In genomic region chr7:101634513-101634912, GRCm38 (mm10) we compare ENCODE assay signal across 24 mouse cellular contexts. TPM values are rescaled to one million over a fixed set of nuclear protein-coding genes. Genes with fewer than 3 reads are reported as not detected.
DNase-seq lines count a peak whose midpoint lies in the region; ATAC-seq lines count a peak whose summit lies in the region.
"Had no signal": no experiment of that assay in that cellular context is flagged by ENCODE, and none has a peak within 500 bp of the region (broad histone marks: within the 10 kb centered on the region; RNA-seq: fewer than 3 reads in every experiment).

No protein-coding gene starts in this region.

- H3K4me2 ChIP-seq in forebrain, embryonic 14.5 days (ENCODE audit: low read length) = no peak overlapping the region
- no peak overlapping the region for H3K4me2 ChIP-seq in forebrain, embryonic 11.5 days (ENCODE audit: low read depth, low read length, severe bottlenecking)
- H3K4me2 ChIP-seq: embryonic facial prominence, embryonic 15.5 days; lung, embryonic 14.5 days had no signal

- no peaks in the 10 kb centered on the region for H3K36me3 ChIP-seq in forebrain, embryonic 14.5 days (ENCODE audit: control insufficient read depth, insufficient read depth, low read length)
- no peaks in the 10 kb centered on the region for H3K36me3 ChIP-seq in forebrain, embryonic 11.5 days (ENCODE audit: control insufficient read depth, insufficient read depth, low read length)
- H3K36me3 ChIP-seq: embryonic facial prominence, embryonic 15.5 days; G1E had no signal

- intact Hi-C loops in left cerebral cortex, postnatal 36 days (cut with DNase I) = no loop called here

- peak overlapping the region; percentile 64 for H3K27ac ChIP-seq in forebrain, embryonic 14.5 days (ENCODE audit: low read depth, low read length)
- H3K27ac ChIP-seq in forebrain, embryonic 11.5 days (ENCODE audit: low read depth, low read length) = no peak overlapping the region
- H3K27ac ChIP-seq: embryonic facial prominence, embryonic 15.5 days; gastrocnemius, adult 2 months; hindbrain, postnatal 0 days had no signal

- ATAC-seq in forebrain, embryonic 14.5 days = no peak
- no peak for ATAC-seq in forebrain, embryonic 11.5 days (replicated peaks; ENCODE audit: low FRiP score)
- ATAC-seq: hindbrain, postnatal 0 days had no signal

- H3K9me3 ChIP-seq in forebrain, embryonic 14.5 days (replicated peaks; ENCODE audit: control insufficient read depth, low read length) = no peaks in the 10 kb centered on the region
- no peaks in the 10 kb centered on the region for H3K9me3 ChIP-seq in forebrain, embryonic 11.5 days (ENCODE audit: control insufficient read depth, low read length)
- H3K9me3 ChIP-seq: embryonic facial prominence, embryonic 15.5 days; G1E had no signal

- no peak for DNase-seq in forebrain, embryonic 14.5 days (ENCODE audit: low spot score)
- DNase-seq in forebrain, embryonic 11.5 days (ENCODE audit: low spot score) = no peak
- peak; percentile 43 for DNase-seq in CD4-positive, CD25-positive, alpha-beta regulatory T cell, adult 2 months (ENCODE audit: low read depth, low spot score)
- peak; percentile 76 for DNase-seq in induced T-regulatory cell, adult 2 months (ENCODE audit: low read depth)
- DNase-seq in thymus, postnatal 0 days (ENCODE audit: low spot score) = peak; percentile 31
- no peak for DNase-seq in kidney, adult 8-10 months
- DNase-seq in urinary bladder, postnatal 14 days (ENCODE audit: low spot score) = no peak
- no peak for DNase-seq in left cerebral cortex, postnatal 36 days (ENCODE audit: low spot score in 2 of 2)
- DNase-seq: cerebellum, postnatal 10 days; embryo, embryonic 11 days; gastrocnemius, adult 2 months; left cerebral cortex, postnatal 4 days; lung, embryonic 14.5 days; right cerebral cortex, postnatal 25 days had no signal

- no peak overlapping the region for H3K9ac ChIP-seq in forebrain, embryonic 14.5 days (ENCODE audit: low read length)
- no peak overlapping the region for H3K9ac ChIP-seq in forebrain, embryonic 11.5 days (ENCODE audit: low read length)
- H3K9ac ChIP-seq: embryonic facial prominence, embryonic 15.5 days; lung, embryonic 14.5 days had no signal

- WGBS in forebrain, embryonic 14.5 days = 88% methylated on average over 4 of the region's 4 CpGs
- WGBS in forebrain, embryonic 11.5 days = 84% methylated on average over 4 of the region's 4 CpGs

- no peaks in the 10 kb centered on the region for H3K4me1 ChIP-seq in forebrain, embryonic 14.5 days (ENCODE audit: control insufficient read depth, insufficient read depth, low read length)
- H3K4me1 ChIP-seq in forebrain, embryonic 11.5 days (replicated peaks; ENCODE audit: control insufficient read depth, insufficient read depth, low read length) = no peaks in the 10 kb centered on the region
- H3K4me1 ChIP-seq: embryonic facial prominence, embryonic 15.5 days; megakaryocyte, embryonic 14.5 days had no signal

- no peaks in the 10 kb centered on the region for H3K27me3 ChIP-seq in forebrain, embryonic 14.5 days (replicated peaks; ENCODE audit: control insufficient read depth, insufficient read depth, low read length)
- H3K27me3 ChIP-seq in forebrain, embryonic 11.5 days (ENCODE audit: control insufficient read depth, insufficient read depth, low read length) = no peaks in the 10 kb centered on the region
- H3K27me3 ChIP-seq: embryonic facial prominence, embryonic 15.5 days had no signal

- H3K4me3 ChIP-seq in forebrain, embryonic 14.5 days (ENCODE audit: low read depth, low read length) = no peak overlapping the region
- H3K4me3 ChIP-seq in forebrain, embryonic 11.5 days (ENCODE audit: low read depth, low read length) = no peak overlapping the region
- H3K4me3 ChIP-seq: embryonic facial prominence, embryonic 15.5 days; gastrocnemius, adult 2 months; megakaryocyte, embryonic 14.5 days had no signal

RNA-seq across cellular contexts. Expression of gene Clpb, which starts 28.9 kb away (rescaled TPM):
- polyA plus RNA-seq in forebrain, embryonic 14.5 days (2014; fragmentation: Nextera tagmentation; extraction: Ambion mirVana) = 31.9 and 44.1 TPM in 2 replicates
- 43.5 and 47.5 TPM in 2 replicates for polyA plus RNA-seq in forebrain, embryonic 11.5 days (2014; fragmentation: Nextera tagmentation; extraction: Ambion mirVana)
- 30.5 and 33.4 TPM in 2 replicates for polyA plus RNA-seq in thymus, postnatal 0 days (2015; fragmentation: Nextera tagmentation; extraction: Ambion mirVana)
- 10 to 100 TPM; 55.2 to 60.3 TPM for total RNA-seq in left cerebral cortex, postnatal 36 days (2021)

RNA-seq across cellular contexts. Expression of gene Art2b, which starts 49.1 kb away (rescaled TPM):
- not detected in 2 replicates for polyA plus RNA-seq in forebrain, embryonic 14.5 days (2014; fragmentation: Nextera tagmentation; extraction: Ambion mirVana)
- polyA plus RNA-seq in forebrain, embryonic 11.5 days (2014; fragmentation: Nextera tagmentation; extraction: Ambion mirVana) = not detected in 2 replicates
- polyA plus RNA-seq in thymus, postnatal 0 days (2015; fragmentation: Nextera tagmentation; extraction: Ambion mirVana) = 0.22 and 0.30 TPM in 2 replicates
- not detected for total RNA-seq in left cerebral cortex, postnatal 36 days (2021)
- total RNA-seq: G1E; gastrocnemius, adult 2 months; granulocyte monocyte progenitor cell, adult 5-6 weeks; hindbrain, postnatal 0 days; layer of hippocampus, postnatal 25 days; left cerebral cortex, postnatal 4 days had no signal
- polyA plus RNA-seq: embryonic facial prominence, embryonic 15.5 days; G1E; heart, embryonic 14.5 days; hindbrain, postnatal 0 days; kidney, embryonic 14.5 days; lung, embryonic 14.5 days; midbrain, embryonic 16.5 days; neural tube, embryonic 11.5 days had no signal

Comparison
In these comparisons a context has a peak if more than half of its experiments do, and no peak if none do; other contexts are left out.
1. DNase-seq: peak in CD4-positive, CD25-positive, alpha-beta regulatory T cell, adult 2 months (single experiment), induced T-regulatory cell, adult 2 months (single experiment) and thymus, postnatal 0 days (single experiment); none in forebrain, embryonic 14.5 days (single experiment), forebrain, embryonic 11.5 days (single experiment), kidney, adult 8-10 months (0 of 2), urinary bladder, postnatal 14 days (single experiment) and left cerebral cortex, postnatal 36 days (0 of 2).